Mouse (Mus musculus): ENCODE measurements around the gene Gm4303. TPM values are rescaled to one million over a fixed set of nuclear protein-coding genes. Genes with fewer than 3 reads are reported as not detected.
"Not testable (repeated sequence)": the region's sequence is repeated elsewhere in the genome, so short reads cannot be mapped to it uniquely, and the experiment has no call there.

The Gm4303 gene
- polyA plus RNA-seq (2015; fragmentation: Nextera tagmentation; extraction: Ambion mirVana): not detected in 2 replicates

- DNase-seq (ENCODE audit: low spot score): not testable (repeated sequence)
Observed at GRCm38 (mm10) chr10:100345672-100346071, at the start of gene Gm4303. Gene Gm4303, plus strand, starts transcription at chr10:100345972.

- no peak for DNase-seq (ENCODE audit: low spot score)
Observed at GRCm38 (mm10) chr10:100296105-100296504, 49.7 kb upstream of the Gm4303 start.

GRCm38 (mm10) chr10:100300106-100300505 lies 45.7 kb upstream of the Gm4303 start:
- not testable (repeated sequence) for DNase-seq (ENCODE audit: low spot score)

DNA sequence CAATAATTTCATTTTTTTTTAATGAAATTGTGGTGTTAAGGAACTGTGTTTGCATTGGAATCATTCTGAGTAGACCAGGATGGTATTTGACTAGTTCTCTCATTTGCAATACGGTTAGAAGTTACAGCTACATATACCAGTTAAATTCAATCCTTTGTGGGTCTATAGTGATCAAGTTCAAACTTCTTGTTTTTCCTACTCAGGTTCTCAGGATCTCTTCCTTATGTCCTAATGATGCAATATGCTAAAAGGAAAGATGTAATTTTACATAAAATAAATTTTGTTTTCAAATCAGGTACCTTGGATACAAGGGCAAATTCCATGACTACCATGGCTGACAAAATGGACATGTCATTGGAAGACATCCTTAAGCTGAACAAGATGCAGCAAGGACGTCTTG lies 10.4 kb upstream of the Gm4303 start, which contains the start of gene Gm4301:
TSS of gene Gm4301 (plus strand) at position 301 of the 400 bp plus-strand sequence.
- not testable (repeated sequence) for DNase-seq (ENCODE audit: low spot score)

- not testable (repeated sequence) for DNase-seq (ENCODE audit: low spot score)
Observed at GRCm38 (mm10) chr10:100340536-100340935, 5.2 kb upstream of the Gm4303 start, which contains the start of gene Gm4302. Gene Gm4302, plus strand, starts transcription at chr10:100340836.

- not testable (repeated sequence) for DNase-seq (ENCODE audit: low spot score)
Observed at GRCm38 (mm10) chr10:100350793-100351192, 5.0 kb downstream of the Gm4303 start, which contains the start of gene Gm4305. Gene Gm4305, plus strand, starts transcription at chr10:100351093.

DNA sequence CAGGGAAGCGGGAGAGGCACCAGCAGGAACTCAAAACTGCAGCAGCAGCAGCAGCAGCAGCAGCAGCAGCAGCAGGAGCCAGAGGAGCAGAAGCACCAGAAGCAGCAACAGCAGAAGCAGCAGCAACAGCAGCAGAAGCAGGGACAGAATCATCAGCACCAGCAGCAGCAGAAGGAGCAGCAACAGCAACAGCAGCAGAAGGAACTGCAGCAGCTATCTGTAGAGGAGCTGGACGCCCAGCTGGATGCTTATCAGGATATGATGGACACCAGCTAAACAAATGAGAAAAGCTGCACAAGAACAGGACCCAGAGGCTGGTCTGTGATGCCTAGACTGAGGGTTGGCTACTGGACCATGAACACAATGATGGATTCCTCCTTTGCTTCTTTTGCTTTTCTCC lies 11.1 kb downstream of the Gm4303 start:
- not testable (repeated sequence) for DNase-seq (ENCODE audit: low spot score)

DNA sequence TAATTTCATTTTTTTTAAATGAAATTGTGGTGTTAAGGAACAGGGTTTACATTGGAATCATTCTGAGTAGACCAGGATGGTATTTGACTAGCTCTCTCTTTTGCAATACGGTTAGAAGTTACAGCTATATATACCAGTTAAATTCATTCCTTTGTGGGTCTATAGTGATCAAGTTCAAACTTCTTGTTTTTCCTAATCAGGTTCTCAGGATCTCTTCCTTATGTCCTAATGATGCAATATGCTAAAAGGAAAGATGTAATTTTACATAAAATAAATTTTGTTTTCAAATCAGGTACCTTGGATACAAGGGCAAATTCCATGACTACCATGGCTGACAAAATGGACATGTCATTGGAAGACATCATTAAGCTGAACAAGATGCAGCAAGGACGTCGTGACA lies 15.3 kb downstream of the Gm4303 start, which contains the start of gene Gm4307:
TSS of gene Gm4307 (plus strand) at position 301 of the 400 bp plus-strand sequence.
- not testable (repeated sequence) for DNase-seq (ENCODE audit: low spot score)

DNA sequence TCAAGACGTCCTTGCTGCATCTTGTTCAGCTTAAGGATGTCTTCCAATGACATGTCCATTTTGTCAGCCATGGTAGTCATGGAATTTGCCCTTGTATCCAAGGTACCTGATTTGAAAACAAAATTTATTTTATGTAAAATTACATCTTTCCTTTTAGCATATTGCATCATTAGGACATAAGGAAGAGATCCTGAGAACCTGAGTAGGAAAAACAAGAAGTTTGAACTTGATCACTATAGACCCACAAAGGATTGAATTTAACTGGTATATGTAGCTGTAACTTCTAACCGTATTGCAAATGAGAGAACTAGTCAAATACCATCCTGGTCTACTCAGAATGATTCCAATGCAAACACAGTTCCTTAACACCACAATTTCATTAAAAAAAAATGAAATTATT lies 36.7 kb downstream of the Gm4303 start, which contains the start of gene Gm4312:
TSS of gene Gm4312 (minus strand) at position 101 of the 400 bp plus-strand sequence.
- not testable (repeated sequence) for DNase-seq (ENCODE audit: low spot score)

Other genes starting within 250 kb of the Gm4303 start
- gene Gm4301, start 10.3 kb upstream of the Gm4303 start, polyA plus RNA-seq (2015; fragmentation: Nextera tagmentation; extraction: Ambion mirVana): not detected in 2 replicates
- gene Gm4302, start 5.1 kb upstream of the Gm4303 start, polyA plus RNA-seq (2015; fragmentation: Nextera tagmentation; extraction: Ambion mirVana): not detected in 2 replicates
- not detected in 2 replicates for gene Gm4305, start 5.1 kb downstream of the Gm4303 start, polyA plus RNA-seq (2015; fragmentation: Nextera tagmentation; extraction: Ambion mirVana)
- gene Gm4307, start 15.4 kb downstream of the Gm4303 start, polyA plus RNA-seq (2015; fragmentation: Nextera tagmentation; extraction: Ambion mirVana): not detected in 2 replicates
- gene Gm4312, start 36.6 kb downstream of the Gm4303 start, polyA plus RNA-seq (2015; fragmentation: Nextera tagmentation; extraction: Ambion mirVana): not detected in 2 replicates
- gene Tmtc3, start 141.4 kb downstream of the Gm4303 start, polyA plus RNA-seq (2015; fragmentation: Nextera tagmentation; extraction: Ambion mirVana): 5.2 and 6.8 TPM in 2 replicates
- gene Cep290, start 141.6 kb downstream of the Gm4303 start, polyA plus RNA-seq (2015; fragmentation: Nextera tagmentation; extraction: Ambion mirVana): 3.3 and 3.9 TPM in 2 replicates
- 9.0 and 10.0 TPM in 2 replicates for gene 4930430F08Rik, start 244.5 kb downstream of the Gm4303 start, polyA plus RNA-seq (2015; fragmentation: Nextera tagmentation; extraction: Ambion mirVana)
- not detected in 2 replicates for gene 1700017N19Rik, start 244.5 kb downstream of the Gm4303 start, polyA plus RNA-seq (2015; fragmentation: Nextera tagmentation; extraction: Ambion mirVana)